Mouse (Mus musculus): Measurements from ENCODE around the gene Foxf1. TPM values are rescaled to one million over a fixed set of nuclear protein-coding genes. Genes with fewer than 3 reads are reported as not detected.
A peak's percentile ranks its signal among the peaks of the same experiment; 100 is the strongest.

Foxf1 gene
- polyA plus RNA-seq, 1 experiment from 2014 or later: 9.0 TPM

DNA sequence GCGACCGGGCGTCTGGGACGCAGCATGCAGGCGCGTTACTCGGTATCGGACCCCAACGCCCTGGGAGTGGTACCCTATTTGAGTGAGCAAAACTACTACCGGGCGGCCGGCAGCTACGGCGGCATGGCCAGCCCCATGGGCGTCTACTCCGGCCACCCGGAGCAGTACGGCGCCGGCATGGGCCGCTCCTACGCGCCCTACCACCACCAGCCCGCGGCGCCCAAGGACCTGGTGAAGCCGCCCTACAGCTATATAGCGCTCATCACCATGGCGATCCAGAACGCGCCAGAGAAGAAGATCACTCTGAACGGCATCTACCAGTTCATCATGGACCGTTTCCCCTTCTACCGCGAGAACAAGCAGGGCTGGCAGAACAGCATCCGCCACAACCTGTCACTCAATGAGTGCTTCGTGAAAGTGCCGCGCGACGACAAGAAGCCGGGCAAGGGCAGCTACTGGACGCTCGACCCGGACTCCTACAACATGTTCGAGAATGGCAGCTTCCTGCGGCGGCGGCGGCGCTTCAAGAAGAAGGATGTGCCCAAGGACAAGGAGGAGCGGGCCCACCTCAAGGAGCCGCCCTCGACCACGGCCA, 32.5 kb downstream of the Foxf1 start:
- ATAC-seq (replicated peaks; ENCODE audit: insufficient number of reproducible peaks, low FRiP score, low TSS enrichment): peak; percentile 55; the same call in 1 of the 2 replicates
- Histone ChIP-seq H3K4me2 (peak overlapping the region; percentile 91), H3K36me3 (ENCODE audit: control insufficient read depth, insufficient read depth, low read length) (no peaks in the 10 kb centered on the region), H3K9ac (ENCODE audit: low read depth, low read length) (peak overlapping the region; percentile 86), H3K4me3 (ENCODE audit: low read depth, low read length) (peak overlapping the region; percentile 75), H3K27ac (ENCODE audit: low read depth, low read length) (peak overlapping the region; percentile 97), H3K27me3 (ENCODE audit: control insufficient read depth, insufficient read depth, low read length) (peaks cover 75% of the 10 kb centered on the region), H3K4me1 (ENCODE audit: control insufficient read depth, insufficient read depth, low read length) (peaks cover 13% of the 10 kb centered on the region), H3K9me3 (replicated peaks; ENCODE audit: control insufficient read depth, low read length) (no peaks in the 10 kb centered on the region)
- under 1% methylated on average over 55 of the region's 55 CpGs for WGBS (ENCODE audit: insufficient replicate concordance)

DNA sequence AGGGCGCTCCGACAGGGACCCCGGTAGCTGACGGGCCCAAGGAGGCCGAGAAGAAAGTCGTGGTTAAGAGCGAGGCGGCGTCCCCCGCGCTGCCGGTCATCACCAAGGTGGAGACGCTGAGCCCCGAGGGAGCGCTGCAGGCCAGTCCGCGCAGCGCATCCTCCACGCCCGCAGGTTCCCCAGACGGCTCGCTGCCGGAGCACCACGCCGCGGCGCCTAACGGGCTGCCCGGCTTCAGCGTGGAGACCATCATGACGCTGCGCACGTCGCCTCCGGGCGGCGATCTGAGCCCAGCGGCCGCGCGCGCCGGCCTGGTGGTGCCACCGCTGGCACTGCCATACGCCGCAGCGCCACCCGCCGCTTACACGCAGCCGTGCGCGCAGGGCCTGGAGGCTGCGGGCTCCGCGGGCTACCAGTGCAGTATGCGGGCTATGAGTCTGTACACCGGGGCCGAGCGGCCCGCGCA, 33.0 kb downstream of the Foxf1 start:
- peak overlapping the region; percentile 97 for H3K27ac ChIP-seq (ENCODE audit: low read depth, low read length)
- peaks cover 13% of the 10 kb centered on the region for H3K4me1 ChIP-seq (ENCODE audit: control insufficient read depth, insufficient read depth, low read length)
- under 1% methylated on average over 62 of the region's 62 CpGs for WGBS (ENCODE audit: insufficient replicate concordance)
- H3K36me3 ChIP-seq (ENCODE audit: control insufficient read depth, insufficient read depth, low read length): no peaks in the 10 kb centered on the region
- ATAC-seq (replicated peaks; ENCODE audit: insufficient number of reproducible peaks, low FRiP score, low TSS enrichment): no peak
- H3K4me2 ChIP-seq: peak overlapping the region; percentile 91
- peaks cover 80% of the 10 kb centered on the region for H3K27me3 ChIP-seq (ENCODE audit: control insufficient read depth, insufficient read depth, low read length)
- no peaks in the 10 kb centered on the region for H3K9me3 ChIP-seq (replicated peaks; ENCODE audit: control insufficient read depth, low read length)
- peak overlapping the region; percentile 75 for H3K4me3 ChIP-seq (ENCODE audit: low read depth, low read length)
- peak overlapping the region; percentile 86 for H3K9ac ChIP-seq (ENCODE audit: low read depth, low read length)

DNA sequence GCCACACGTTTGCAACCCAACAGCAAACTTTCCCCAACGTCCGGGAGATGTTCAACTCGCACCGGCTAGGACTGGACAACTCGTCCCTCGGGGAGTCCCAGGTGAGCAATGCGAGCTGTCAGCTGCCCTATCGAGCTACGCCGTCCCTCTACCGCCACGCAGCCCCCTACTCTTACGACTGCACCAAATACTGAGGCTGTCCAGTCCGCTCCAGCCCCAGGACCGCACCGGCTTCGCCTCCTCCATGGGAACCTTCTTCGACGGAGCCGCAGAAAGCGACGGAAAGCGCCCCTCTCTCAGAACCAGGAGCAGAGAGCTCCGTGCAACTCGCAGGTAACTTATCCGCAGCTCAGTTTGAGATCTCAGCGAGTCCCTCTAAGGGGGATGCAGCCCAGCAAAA, 33.7 kb downstream of the Foxf1 start:
- peak overlapping the region; percentile 97 for H3K27ac ChIP-seq (ENCODE audit: low read depth, low read length)
- no peak for ATAC-seq (replicated peaks; ENCODE audit: insufficient number of reproducible peaks, low FRiP score, low TSS enrichment)
- peak overlapping the region; percentile 75 for H3K4me3 ChIP-seq (ENCODE audit: low read depth, low read length)
- H3K36me3 ChIP-seq (ENCODE audit: control insufficient read depth, insufficient read depth, low read length): no peaks in the 10 kb centered on the region
- peaks cover 13% of the 10 kb centered on the region for H3K4me1 ChIP-seq (ENCODE audit: control insufficient read depth, insufficient read depth, low read length)
- peak overlapping the region; percentile 91 for H3K4me2 ChIP-seq
- H3K27me3 ChIP-seq (ENCODE audit: control insufficient read depth, insufficient read depth, low read length): peaks cover 81% of the 10 kb centered on the region
- WGBS (ENCODE audit: insufficient replicate concordance): under 1% methylated on average over 28 of the region's 28 CpGs
- peak overlapping the region; percentile 86 for H3K9ac ChIP-seq (ENCODE audit: low read depth, low read length)
- H3K9me3 ChIP-seq (replicated peaks; ENCODE audit: control insufficient read depth, low read length): no peaks in the 10 kb centered on the region

DNA sequence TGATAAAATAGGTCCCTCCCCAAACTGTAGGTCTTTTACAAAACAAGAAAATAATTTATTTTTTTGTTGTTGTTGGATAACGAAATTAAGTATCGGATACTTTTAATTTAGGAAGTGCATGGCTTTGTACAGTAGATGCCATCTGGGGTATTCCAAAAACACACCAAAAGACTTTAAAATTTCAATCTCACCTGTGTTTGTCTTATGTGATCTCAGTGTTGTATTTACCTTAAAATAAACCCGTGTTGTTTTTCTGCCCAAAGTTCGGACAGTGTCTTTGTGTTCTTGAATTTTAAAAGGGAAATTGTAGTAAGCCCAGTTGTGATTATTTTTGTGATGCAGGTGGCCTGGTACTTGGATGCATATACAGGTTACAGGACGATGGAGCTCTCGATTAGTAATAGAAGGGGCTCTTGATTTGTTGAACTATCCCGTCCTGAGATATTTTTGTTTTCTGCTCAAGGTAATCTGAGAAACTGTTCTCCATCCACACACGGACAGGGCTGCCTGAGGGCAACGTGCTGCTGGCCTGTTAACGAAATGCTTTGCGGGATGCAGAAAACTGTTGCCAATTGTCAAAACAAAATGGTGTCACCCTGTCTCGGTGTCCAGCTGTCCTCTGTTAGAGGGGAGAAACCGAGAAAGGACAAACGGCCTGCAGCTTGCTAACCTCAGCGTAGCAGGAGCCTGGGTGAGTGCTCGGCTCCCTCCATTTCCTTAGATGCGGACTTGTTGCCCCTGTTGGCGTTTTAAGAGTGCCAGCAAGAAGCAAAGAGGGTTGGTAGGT, 34.6 kb downstream of the Foxf1 start:
- Histone ChIP-seq H3K4me3 (ENCODE audit: low read depth, low read length) (peak overlapping the region; percentile 75), H3K27ac (ENCODE audit: low read depth, low read length) (peak overlapping the region; percentile 97), H3K4me2 (peak overlapping the region; percentile 91), H3K36me3 (ENCODE audit: control insufficient read depth, insufficient read depth, low read length) (no peaks in the 10 kb centered on the region), H3K4me1 (ENCODE audit: control insufficient read depth, insufficient read depth, low read length) (peaks cover 9% of the 10 kb centered on the region), H3K27me3 (ENCODE audit: control insufficient read depth, insufficient read depth, low read length) (peaks cover 81% of the 10 kb centered on the region), H3K9ac (ENCODE audit: low read depth, low read length) (peak overlapping the region; percentile 86), H3K9me3 (replicated peaks; ENCODE audit: control insufficient read depth, low read length) (no peaks in the 10 kb centered on the region)
- ATAC-seq (replicated peaks; ENCODE audit: insufficient number of reproducible peaks, low FRiP score, low TSS enrichment): no peak
- 3% methylated on average over 18 of the region's 18 CpGs for WGBS (ENCODE audit: insufficient replicate concordance)

DNA sequence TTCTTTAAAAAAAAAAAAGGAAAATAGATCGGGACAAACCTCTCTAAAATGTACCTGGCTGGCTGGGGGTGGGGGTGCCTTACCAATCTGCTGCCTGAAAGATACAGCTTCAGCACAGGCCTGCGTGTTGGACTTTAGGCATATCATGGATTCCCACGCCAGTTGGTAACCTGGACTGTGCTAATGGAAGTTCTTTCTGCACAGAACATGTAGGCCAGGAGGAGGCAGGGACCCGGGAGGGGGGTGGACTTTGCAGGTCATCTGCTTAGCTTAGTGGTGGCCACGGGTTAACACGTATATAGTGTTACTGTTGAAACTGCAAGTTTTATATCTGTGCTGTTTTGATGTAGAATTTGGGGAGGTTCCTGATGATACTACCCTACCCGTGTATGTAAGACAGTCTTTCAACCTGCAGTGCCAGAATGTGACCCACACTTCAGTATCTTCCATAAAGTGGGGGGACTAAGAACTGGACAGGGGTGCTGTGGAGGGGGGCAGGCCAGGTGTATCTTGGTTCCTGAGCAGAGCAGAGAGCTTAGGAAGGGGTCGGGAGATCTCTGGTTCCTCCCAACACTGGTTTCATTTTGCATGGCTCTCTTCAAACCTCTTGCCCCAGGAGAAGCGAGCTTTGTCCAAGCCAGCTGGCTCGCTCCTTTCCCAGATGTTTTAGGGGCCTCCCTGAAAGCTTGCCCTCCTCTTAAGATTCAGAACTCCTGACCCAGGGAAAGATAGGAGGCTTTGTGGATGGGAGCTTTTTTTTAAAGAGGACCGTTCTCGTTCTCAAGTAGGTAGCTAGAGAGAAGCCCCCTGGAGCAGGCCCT, 35.7 kb downstream of the Foxf1 start:
- Histone ChIP-seq H3K9ac (ENCODE audit: low read depth, low read length) (peak overlapping the region; percentile 86), H3K27me3 (ENCODE audit: control insufficient read depth, insufficient read depth, low read length) (peaks cover 81% of the 10 kb centered on the region), H3K36me3 (ENCODE audit: control insufficient read depth, insufficient read depth, low read length) (no peaks in the 10 kb centered on the region), H3K4me2 (peak overlapping the region; percentile 91), H3K4me1 (ENCODE audit: control insufficient read depth, insufficient read depth, low read length) (peaks cover 14% of the 10 kb centered on the region), H3K27ac (ENCODE audit: low read depth, low read length) (peak overlapping the region; percentile 97), H3K4me3 (ENCODE audit: low read depth, low read length) (peak overlapping the region; percentile 75), H3K9me3 (replicated peaks; ENCODE audit: control insufficient read depth, low read length) (no peaks in the 10 kb centered on the region)
- no peak for ATAC-seq (replicated peaks; ENCODE audit: insufficient number of reproducible peaks, low FRiP score, low TSS enrichment)
- 15% methylated on average over 12 of the region's 12 CpGs for WGBS (ENCODE audit: insufficient replicate concordance)

DNA sequence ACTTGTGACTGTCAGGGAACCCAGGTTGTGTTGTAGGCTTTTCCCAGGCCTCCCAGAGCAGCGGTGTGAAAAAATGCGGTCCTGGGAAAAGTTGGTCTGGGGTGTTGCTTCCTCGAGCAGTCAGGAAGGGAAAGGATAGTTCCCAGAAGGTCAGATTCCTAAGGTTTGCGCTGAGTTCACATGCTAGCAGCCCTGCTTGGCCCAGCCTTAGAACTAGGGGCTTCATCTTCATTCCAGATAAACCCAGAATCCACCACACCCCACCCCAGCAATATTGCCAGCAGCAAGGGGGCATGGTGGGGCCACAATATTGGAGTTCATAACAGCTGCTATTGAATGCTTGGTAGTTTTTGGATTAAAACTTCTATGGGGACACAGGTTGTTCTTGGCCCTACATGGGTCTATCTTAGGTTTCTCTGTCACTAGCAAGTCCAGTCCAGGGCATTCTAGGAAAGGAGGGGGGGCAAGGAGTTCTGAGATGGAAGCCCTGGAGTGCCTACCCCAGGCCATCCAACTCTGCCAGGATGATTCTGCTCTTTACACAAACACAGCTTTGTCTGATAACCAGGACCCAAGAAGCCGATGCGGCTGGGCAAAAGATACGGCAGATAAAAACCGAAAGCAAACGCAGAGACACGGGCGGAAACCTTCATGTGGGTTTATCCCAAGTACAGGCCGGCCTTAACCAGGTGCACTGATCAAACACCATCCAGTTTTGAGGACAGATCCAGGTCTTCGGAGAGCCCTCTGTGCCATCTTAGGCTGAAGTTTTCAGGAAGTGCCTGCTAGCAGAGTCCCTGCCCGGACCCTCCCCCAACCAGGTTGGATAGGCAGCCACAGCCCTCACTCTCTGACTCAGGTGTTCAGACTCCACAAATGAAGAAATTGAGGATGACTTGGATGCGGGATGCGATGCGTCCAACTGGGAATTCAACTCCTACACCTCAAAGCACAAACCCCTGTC, 36.6 kb downstream of the Foxf1 start:
- Histone ChIP-seq H3K4me3 (ENCODE audit: low read depth, low read length) (peak overlapping the region; percentile 75), H3K9me3 (replicated peaks; ENCODE audit: control insufficient read depth, low read length) (no peaks in the 10 kb centered on the region), H3K27ac (ENCODE audit: low read depth, low read length) (peak overlapping the region; percentile 41; the same call in 1 of the 2 replicates), H3K27me3 (ENCODE audit: control insufficient read depth, insufficient read depth, low read length) (peaks cover 77% of the 10 kb centered on the region), H3K4me2 (peak overlapping the region; percentile 91), H3K9ac (ENCODE audit: low read depth, low read length) (peak overlapping the region; percentile 86), H3K4me1 (ENCODE audit: control insufficient read depth, insufficient read depth, low read length) (peaks cover 20% of the 10 kb centered on the region), H3K36me3 (ENCODE audit: control insufficient read depth, insufficient read depth, low read length) (no peaks in the 10 kb centered on the region)
- ATAC-seq (replicated peaks; ENCODE audit: insufficient number of reproducible peaks, low FRiP score, low TSS enrichment): no peak
- WGBS (ENCODE audit: insufficient replicate concordance): 16% methylated on average over 17 of the region's 17 CpGs

DNA sequence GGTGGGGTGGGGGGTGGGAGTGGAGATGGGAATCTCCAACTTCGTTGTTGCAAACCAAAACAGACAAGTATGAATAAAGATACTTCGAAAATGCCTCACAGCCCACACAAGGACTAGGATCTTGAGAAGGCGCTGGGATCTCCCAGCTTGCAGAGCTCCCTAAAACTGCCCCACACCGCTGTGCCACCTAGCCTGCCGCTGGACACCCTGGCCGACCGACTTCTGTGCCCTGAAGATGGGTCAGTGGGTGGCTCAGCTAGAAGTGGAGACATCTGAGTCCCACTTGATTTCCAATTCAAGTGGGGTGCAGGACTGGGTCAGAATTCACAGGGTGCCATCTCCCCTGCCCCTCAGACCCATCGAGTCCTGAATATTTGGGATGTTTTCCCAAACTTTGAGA, 37.5 kb downstream of the Foxf1 start:
- 39% methylated on average over 8 of the region's 8 CpGs for WGBS (ENCODE audit: insufficient replicate concordance)
- 0 out of 2 replicates have a peak overlapping the region, but pooled peaks have one; percentile 75 for H3K4me3 ChIP-seq (ENCODE audit: low read depth, low read length)
- peaks cover 78% of the 10 kb centered on the region for H3K27me3 ChIP-seq (ENCODE audit: control insufficient read depth, insufficient read depth, low read length)
- H3K4me2 ChIP-seq: peak overlapping the region; percentile 91
- H3K4me1 ChIP-seq (ENCODE audit: control insufficient read depth, insufficient read depth, low read length): peaks cover 26% of the 10 kb centered on the region
- no peak for ATAC-seq (replicated peaks; ENCODE audit: insufficient number of reproducible peaks, low FRiP score, low TSS enrichment)
- H3K27ac ChIP-seq (ENCODE audit: low read depth, low read length): peak overlapping the region; percentile 10; the same call in 1 of the 2 replicates
- no peaks in the 10 kb centered on the region for H3K36me3 ChIP-seq (ENCODE audit: control insufficient read depth, insufficient read depth, low read length)
- no peak overlapping the region for H3K9ac ChIP-seq (ENCODE audit: low read depth, low read length)
- H3K9me3 ChIP-seq (replicated peaks; ENCODE audit: control insufficient read depth, low read length): no peaks in the 10 kb centered on the region
